8 mouse cellular contexts compared by ENCODE assay signal in the genomic region with DNA sequence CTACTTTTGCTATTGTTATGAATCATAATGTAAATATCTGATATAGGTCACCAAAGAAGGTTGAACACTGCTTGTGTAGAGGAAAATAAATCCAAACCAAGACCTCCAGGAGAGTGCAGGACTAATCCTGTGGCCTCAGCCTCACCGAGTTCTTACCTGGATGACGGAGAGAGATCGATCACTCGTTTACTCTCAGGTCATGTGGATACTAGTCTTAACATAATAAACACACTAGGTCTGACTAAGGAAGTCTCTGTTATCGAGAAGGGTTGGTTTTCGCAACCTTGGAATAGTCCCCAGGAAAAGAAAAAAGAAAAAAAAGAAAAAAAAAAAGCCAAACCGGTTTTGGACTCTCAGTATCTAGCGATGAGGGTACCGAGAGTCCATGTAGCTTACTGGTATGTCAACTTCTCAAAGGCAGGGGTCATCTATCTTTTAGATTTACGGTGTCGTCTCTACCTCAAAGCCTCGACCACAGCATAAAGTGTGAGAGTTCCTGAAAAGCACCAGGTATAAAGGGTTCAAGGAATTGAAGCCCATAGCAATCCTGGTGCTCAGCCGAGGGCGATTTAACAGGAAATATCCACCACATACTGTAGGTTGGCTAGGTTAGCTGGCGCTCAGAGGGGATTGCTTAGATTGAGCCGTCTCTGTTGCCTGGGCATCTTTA. TPM values are rescaled to one million over a fixed set of nuclear protein-coding genes. Genes with fewer than 3 reads are reported as not detected.
DNase-seq lines count a peak whose midpoint lies in the region; ATAC-seq and TF ChIP-seq lines count a peak whose summit lies in the region.

No protein-coding gene starts in this region.

- in situ Hi-C loops in CH12.LX (cut with MboI; ENCODE audit: low pct_ligation_motif_present, low pct_unique_long_range_greater_than_20kb, low sequenced_read_pairs), result loop anchor here (25.0 kb wide), 3 partner anchors 306 to 494 kb away; a partner anchor contains a TSS

- no peak for DNase-seq in heart, adult 2 months
- DNase-seq in heart, adult 11 months, result no peak
- DNase-seq in CH12.LX (ENCODE audit: extremely low read depth), result no peak
- no peak for DNase-seq in liver, postnatal 0 days
- DNase-seq in adrenal gland, postnatal 36 days, result no peak
- no peak for DNase-seq in right cerebral cortex, adult 2 months (ENCODE audit: low spot score in 2 of 2)
- no peak for DNase-seq in gastrocnemius, postnatal 4 days (ENCODE audit: low spot score in 2 of 2)

- H3K79me2 ChIP-seq in heart, adult 2 months (replicated peaks; ENCODE audit: control insufficient read depth, insufficient read depth, low read length), result no peaks in the 10 kb centered on the region
- H3K79me2 ChIP-seq in CH12.LX (replicated peaks; ENCODE audit: control insufficient read depth, extremely low read depth, insufficient read depth, poor library complexity, severe bottlenecking), result no peaks in the 10 kb centered on the region

- peak overlapping the region; percentile 95 for H3K4me2 ChIP-seq in CH12.LX (ENCODE audit: insufficient read depth, low read depth, poor library complexity, severe bottlenecking)
- H3K4me2 ChIP-seq in forebrain, embryonic 16.5 days (ENCODE audit: low read length), result peak overlapping the region; percentile 58
- H3K4me2 ChIP-seq in liver, postnatal 0 days (ENCODE audit: low read depth, low read length), result peak overlapping the region; percentile 81

- intact Hi-C loops in heart, adult 2 months (cut with DNase I), result loop anchor here (5.0 kb wide), 5 partner anchors 69 to 394 kb away; no protein-coding TSS in a partner anchor

- peaks cover 5% of the 10 kb centered on the region; the same call in 1 of the 2 replicates for H3K36me3 ChIP-seq in heart, adult 2 months (ENCODE audit: control insufficient read depth, insufficient read depth, low read length)
- no peaks in the 10 kb centered on the region for H3K36me3 ChIP-seq in CH12.LX (replicated peaks in 1 of 2; ENCODE audit: control insufficient read depth in 1 of 2, insufficient read depth in 1 of 2, low read length in 1 of 2)
- H3K36me3 ChIP-seq in forebrain, embryonic 16.5 days (ENCODE audit: control insufficient read depth, insufficient read depth), result no peaks in the 10 kb centered on the region
- no peaks in the 10 kb centered on the region for H3K36me3 ChIP-seq in liver, postnatal 0 days (replicated peaks; ENCODE audit: insufficient read depth, low read length)

- no peak for TF ChIP-seq CTCF in heart, adult 2 months (IDR thresholded peaks at IDR 0.05)
- no peak for TF ChIP-seq CTCF in CH12.LX (conservative IDR thresholded peaks at IDR 0.05 in 1 of 2, IDR thresholded peaks at IDR 0.05 in 1 of 2; ENCODE audit: low read depth in 2 of 2, low read length in 2 of 2)
- TF ChIP-seq CTCF in liver, postnatal 0 days (IDR thresholded peaks at IDR 0.05; ENCODE audit: low read depth), result no peak

- H3K27ac ChIP-seq in heart, adult 2 months, result peak overlapping the region; percentile 89
- no peak overlapping the region for H3K27ac ChIP-seq in CH12.LX (ENCODE audit: insufficient read depth, low read depth)
- H3K27ac ChIP-seq in forebrain, embryonic 16.5 days (ENCODE audit: low read length), result peak overlapping the region; percentile 42; the same call in 1 of the 2 replicates
- H3K27ac ChIP-seq in liver, postnatal 0 days (ENCODE audit: low read depth), result peak overlapping the region; percentile 82

- H3K9ac ChIP-seq in heart, adult 2 months (ENCODE audit: low read depth, low read length), result peak overlapping the region; percentile 72
- H3K9ac ChIP-seq in CH12.LX (ENCODE audit: insufficient read depth, low read depth), result peak overlapping the region; percentile 79
- H3K9ac ChIP-seq in forebrain, embryonic 16.5 days (replicated peaks; ENCODE audit: low read depth, low read length), result peak overlapping the region; percentile 63
- H3K9ac ChIP-seq in liver, postnatal 0 days (replicated peaks), result peak overlapping the region; percentile 60

- dilution Hi-C loops in CH12.LX (cut with MboI; ENCODE audit: extremely low pct_ligation_motif_present, extremely low pct_unique_long_range_greater_than_20kb, low sequenced_read_pairs), result no loop called here

- H3K4me1 ChIP-seq in heart, adult 2 months (ENCODE audit: control insufficient read depth, insufficient read depth, low read length), result no peaks in the 10 kb centered on the region; the same call in 1 of the 2 replicates
- peaks cover 0 to 22% of the 10 kb centered on the region in 2 experiments; a peak in 1 of 4 replicates for H3K4me1 ChIP-seq in CH12.LX (ENCODE audit: control insufficient read depth in 1 of 2, insufficient read depth in 2 of 2)
- H3K4me1 ChIP-seq in forebrain, embryonic 16.5 days (replicated peaks; ENCODE audit: control insufficient read depth, insufficient read depth, low read length), result peaks cover 18% of the 10 kb centered on the region
- peaks cover 7% of the 10 kb centered on the region; the same call in 1 of the 2 replicates for H3K4me1 ChIP-seq in liver, postnatal 0 days (ENCODE audit: insufficient read depth)

- no peak for TF ChIP-seq EP300 in heart, adult 2 months (IDR thresholded peaks at IDR 0.05; ENCODE audit: insufficient read depth, low read depth, low read length)
- TF ChIP-seq EP300 in CH12.LX (IDR thresholded peaks at IDR 0.05; ENCODE audit: low read length), result no peak
- no peak for TF ChIP-seq EP300 in liver, postnatal 0 days (IDR thresholded peaks at IDR 0.05; ENCODE audit: low read depth)

- WGBS in heart, adult 2 months, result 32% methylated on average over 16 of the region's 16 CpGs
- 46% methylated on average over 16 of the region's 16 CpGs for WGBS in forebrain, embryonic 16.5 days
- WGBS in liver, postnatal 0 days (ENCODE audit: insufficient replicate concordance), result 30% methylated on average over 16 of the region's 16 CpGs

- no peaks in the 10 kb centered on the region for H3K9me3 ChIP-seq in CH12.LX (replicated peaks; ENCODE audit: low read length)
- no peaks in the 10 kb centered on the region for H3K9me3 ChIP-seq in forebrain, embryonic 16.5 days (ENCODE audit: control insufficient read depth, low read length)
- no peaks in the 10 kb centered on the region for H3K9me3 ChIP-seq in liver, postnatal 0 days (ENCODE audit: low read length)

- TF ChIP-seq RAD21 in CH12.LX (IDR thresholded peaks at IDR 0.05; ENCODE audit: low read depth, low read length), result no peak

- ATAC-seq in forebrain, embryonic 16.5 days, result no peak
- peak; percentile 28 for ATAC-seq in liver, postnatal 0 days

- no peak for TF ChIP-seq POLR2A in heart, adult 2 months (IDR thresholded peaks at IDR 0.05; ENCODE audit: insufficient read depth, low read depth, low read length)
- no peak for TF ChIP-seq POLR2A in CH12.LX (IDR thresholded peaks at IDR 0.05; ENCODE audit: low read depth, low read length)

- no peaks in the 10 kb centered on the region for H3K27me3 ChIP-seq in heart, adult 2 months (ENCODE audit: control insufficient read depth, insufficient read depth, low read length)
- no peaks in the 10 kb centered on the region for H3K27me3 ChIP-seq in CH12.LX (replicated peaks)
- H3K27me3 ChIP-seq in forebrain, embryonic 16.5 days (replicated peaks; ENCODE audit: control insufficient read depth, insufficient read depth, low read length), result no peaks in the 10 kb centered on the region
- H3K27me3 ChIP-seq in liver, postnatal 0 days (ENCODE audit: insufficient read depth, low read length), result no peaks in the 10 kb centered on the region

- peak overlapping the region; percentile 56 for H3K4me3 ChIP-seq in heart, adult 2 months
- H3K4me3 ChIP-seq in CH12.LX (replicated peaks in 1 of 3; ENCODE audit: low read depth in 2 of 3, low read length in 2 of 3, poor library complexity in 1 of 3), result peak overlapping the region; percentile 43 to 73 (median 66)
- H3K4me3 ChIP-seq in forebrain, embryonic 16.5 days (replicated peaks; ENCODE audit: low read length), result peak overlapping the region; percentile 47
- H3K4me3 ChIP-seq in liver, postnatal 0 days (ENCODE audit: low read depth, low read length), result peak overlapping the region; percentile 45

TF ChIP-seq in CH12.LX, 34 proteins besides CTCF, POLR2A, EP300 and RAD21:
- TF ChIP-seq ELF1 (IDR thresholded peaks at IDR 0.05; ENCODE audit: low read depth, low read length), result 0 out of 2 replicates have a peak, but pooled peaks have one; percentile 25
- TF ChIP-seq ZNF384 (IDR thresholded peaks at IDR 0.05; ENCODE audit: low read depth, low read length), result peak; percentile 35; the same call in 1 of the 2 replicates
- TF ChIP-seq MAX (IDR thresholded peaks at IDR 0.05; ENCODE audit: low read length), result no peak
TF ChIP-seq in CH12.LX: peak in this region for 2.

RNA-seq across cellular contexts. Expression of a gene that starts 0.5 kb away (rescaled TPM):
- total RNA-seq in heart, adult 2 months (2021), result 1 to 10 TPM; 7.4 to 9.7 TPM
- 3.8 and 7.4 TPM in 2 replicates for polyA plus RNA-seq in heart, adult 2 months (2012; rRNA removed)
- 5.6 and 7.5 TPM in 2 replicates for total RNA-seq in CH12.LX (2012; rRNA removed)
- total RNA-seq in CH12.LX (2014; rRNA removed), result 6.9 and 7.8 TPM in 2 replicates
- 6.2 and 7.2 TPM in 2 replicates for polyA plus RNA-seq in CH12.LX (2012; ENCODE audit: insufficient read length, low read depth)
- polyA plus RNA-seq in forebrain, embryonic 16.5 days (2015; fragmentation: Nextera tagmentation; extraction: Ambion mirVana), result 5.6 and 6.7 TPM in 2 replicates
- polyA plus RNA-seq in liver, postnatal 0 days (2015; fragmentation: Nextera tagmentation; extraction: Ambion mirVana), result 45.4 and 53.0 TPM in 2 replicates
- total RNA-seq in adrenal gland, postnatal 36 days (2021), result 10 to 100 TPM; 39.7 to 68.0 TPM
- total RNA-seq in gastrocnemius, postnatal 4 days (2021), result 10 to 100 TPM; 11.5 to 15.6 TPM
